Mouse (Mus musculus): Measurements from ENCODE around the gene Wwc1. TPM values are rescaled to one million over a fixed set of nuclear protein-coding genes. Genes with fewer than 3 reads are reported as not detected.
A peak's percentile ranks its signal among the peaks of the same experiment; 100 is the strongest.
"Not testable (repeated sequence)": the region's sequence is repeated elsewhere in the genome, so short reads cannot be mapped to it uniquely, and the experiment has no call there.

Wwc1 gene
- polyA plus RNA-seq, 1 experiment from 2014 or later, result 7.2 TPM

- not testable (repeated sequence) for H3K27ac ChIP-seq (ENCODE audit: low read depth, low read length); H3K27me3 ChIP-seq (ENCODE audit: control insufficient read depth, insufficient read depth, low read length); H3K9ac ChIP-seq (replicated peaks; ENCODE audit: low read depth, low read length); H3K36me3 ChIP-seq (ENCODE audit: control insufficient read depth, insufficient read depth, low read length); H3K4me3 ChIP-seq (ENCODE audit: low read depth, low read length); H3K4me1 ChIP-seq (ENCODE audit: control insufficient read depth, insufficient read depth, low read length); H3K9me3 ChIP-seq (ENCODE audit: control insufficient read depth, low read length); ATAC-seq (ENCODE audit: low read depth); H3K4me2 ChIP-seq (ENCODE audit: low read depth, low read length)
- 81% methylated on average over 4 of the region's 4 CpGs for WGBS
Measured at GRCm38 (mm10) chr11:35842560-35842959, 137.8 kb downstream of the Wwc1 start.

- ATAC-seq (ENCODE audit: low read depth), result no peak; the same call in 1 of the 2 replicates
Measured at GRCm38 (mm10) chr11:35841738-35842325, 138.5 kb downstream of the Wwc1 start.

GRCm38 (mm10) chr11:35840806-35841205 lies 139.5 kb downstream of the Wwc1 start:
- WGBS, result 91% methylated on average over 4 of the region's 4 CpGs
- H3K27me3 ChIP-seq (ENCODE audit: control insufficient read depth, insufficient read depth, low read length); H3K4me1 ChIP-seq (ENCODE audit: control insufficient read depth, insufficient read depth, low read length); H3K4me3 ChIP-seq (ENCODE audit: low read depth, low read length); H3K27ac ChIP-seq (ENCODE audit: low read depth, low read length); H3K9me3 ChIP-seq (ENCODE audit: control insufficient read depth, low read length); H3K36me3 ChIP-seq (ENCODE audit: control insufficient read depth, insufficient read depth, low read length); ATAC-seq (ENCODE audit: low read depth); H3K9ac ChIP-seq (replicated peaks; ENCODE audit: low read depth, low read length); H3K4me2 ChIP-seq (ENCODE audit: low read depth, low read length): not testable (repeated sequence)

More at GRCm38 (mm10) chr11:35841738-35842325, 138.5 kb downstream of the Wwc1 start:
- no peak overlapping the region for H3K9ac ChIP-seq (replicated peaks; ENCODE audit: low read depth, low read length)
- H3K27me3 ChIP-seq (ENCODE audit: control insufficient read depth, insufficient read depth, low read length), result no peaks in the 10 kb centered on the region
- H3K36me3 ChIP-seq (ENCODE audit: control insufficient read depth, insufficient read depth, low read length), result peaks cover 5% of the 10 kb centered on the region; the same call in 1 of the 2 replicates
- H3K4me3 ChIP-seq (ENCODE audit: low read depth, low read length), result no peak overlapping the region
- no peaks in the 10 kb centered on the region for H3K4me1 ChIP-seq (ENCODE audit: control insufficient read depth, insufficient read depth, low read length)
- H3K4me2 ChIP-seq (ENCODE audit: low read depth, low read length), result no peak overlapping the region
- no peak overlapping the region for H3K27ac ChIP-seq (ENCODE audit: low read depth, low read length)
- 75% methylated on average over 21 of the region's 21 CpGs for WGBS
- no peaks in the 10 kb centered on the region for H3K9me3 ChIP-seq (ENCODE audit: control insufficient read depth, low read length)

GRCm38 (mm10) chr11:35840282-35840681 lies 140.0 kb downstream of the Wwc1 start:
- no peak overlapping the region for H3K4me3 ChIP-seq (ENCODE audit: low read depth, low read length)
- no peak overlapping the region for H3K4me2 ChIP-seq (ENCODE audit: low read depth, low read length)
- H3K27ac ChIP-seq (ENCODE audit: low read depth, low read length), result no peak overlapping the region; the same call in 1 of the 2 replicates
- WGBS, result 80% methylated on average over 7 of the region's 7 CpGs
- H3K4me1 ChIP-seq (ENCODE audit: control insufficient read depth, insufficient read depth, low read length), result no peaks in the 10 kb centered on the region
- no peak for ATAC-seq (ENCODE audit: low read depth)
- no peaks in the 10 kb centered on the region for H3K9me3 ChIP-seq (ENCODE audit: control insufficient read depth, low read length)
- H3K36me3 ChIP-seq (ENCODE audit: control insufficient read depth, insufficient read depth, low read length), result peaks cover 5% of the 10 kb centered on the region; the same call in 1 of the 2 replicates
- H3K9ac ChIP-seq (replicated peaks; ENCODE audit: low read depth, low read length), result no peak overlapping the region
- no peaks in the 10 kb centered on the region for H3K27me3 ChIP-seq (ENCODE audit: control insufficient read depth, insufficient read depth, low read length)

GRCm38 (mm10) chr11:35838345-35839338 lies 141.7 kb downstream of the Wwc1 start:
- 7% methylated on average over 28 of the region's 28 CpGs for WGBS
- no peaks in the 10 kb centered on the region for H3K9me3 ChIP-seq (ENCODE audit: control insufficient read depth, low read length)
- ATAC-seq (ENCODE audit: low read depth), result peak; percentile 75
- H3K27me3 ChIP-seq (ENCODE audit: control insufficient read depth, insufficient read depth, low read length), result no peaks in the 10 kb centered on the region
- H3K4me2 ChIP-seq (ENCODE audit: low read depth, low read length), result peak overlapping the region; percentile 57
- peaks cover 2% of the 10 kb centered on the region; the same call in 1 of the 2 replicates for H3K4me1 ChIP-seq (ENCODE audit: control insufficient read depth, insufficient read depth, low read length)
- peaks cover 5% of the 10 kb centered on the region; the same call in 1 of the 2 replicates for H3K36me3 ChIP-seq (ENCODE audit: control insufficient read depth, insufficient read depth, low read length)
- H3K9ac ChIP-seq (replicated peaks; ENCODE audit: low read depth, low read length), result no peak overlapping the region
- peak overlapping the region; percentile 25 for H3K4me3 ChIP-seq (ENCODE audit: low read depth, low read length)
- peak overlapping the region; percentile 44; the same call in 1 of the 2 replicates for H3K27ac ChIP-seq (ENCODE audit: low read depth, low read length)

- Histone ChIP-seq H3K4me2 (ENCODE audit: low read depth, low read length) (no peak overlapping the region), H3K36me3 (ENCODE audit: control insufficient read depth, insufficient read depth, low read length) (peaks cover 5% of the 10 kb centered on the region; the same call in 1 of the 2 replicates), H3K9ac (replicated peaks; ENCODE audit: low read depth, low read length) (no peak overlapping the region), H3K27ac (ENCODE audit: low read depth, low read length) (no peak overlapping the region; the same call in 1 of the 2 replicates), H3K9me3 (ENCODE audit: control insufficient read depth, low read length) (no peaks in the 10 kb centered on the region), H3K4me3 (ENCODE audit: low read depth, low read length) (no peak overlapping the region), H3K4me1 (ENCODE audit: control insufficient read depth, insufficient read depth, low read length) (peaks cover 6% of the 10 kb centered on the region; the same call in 1 of the 2 replicates), H3K27me3 (ENCODE audit: control insufficient read depth, insufficient read depth, low read length) (no peaks in the 10 kb centered on the region)
- no peak for ATAC-seq (ENCODE audit: low read depth)
- WGBS, result 78% methylated on average over 5 of the region's 5 CpGs
Measured at GRCm38 (mm10) chr11:35837156-35838126, 142.9 kb downstream of the Wwc1 start.

GRCm38 (mm10) chr11:35834022-35834760 lies 146.1 kb downstream of the Wwc1 start, which contains the start of gene Rars:
TSS of gene Rars (minus strand) at chr11:35834506.
- Histone ChIP-seq H3K4me2 (ENCODE audit: low read depth, low read length) (peak within 1 kb of the TSS; percentile 82), H3K9me3 (ENCODE audit: control insufficient read depth, low read length) (no peaks in the 10 kb centered on the region), H3K27ac (ENCODE audit: low read depth, low read length) (no peak within 1 kb of the TSS), H3K36me3 (ENCODE audit: control insufficient read depth, insufficient read depth, low read length) (0 out of 2 replicates have a peak, but pooled peaks cover 3% of the 10 kb centered on the region), H3K27me3 (ENCODE audit: control insufficient read depth, insufficient read depth, low read length) (no peaks in the 10 kb centered on the region), H3K4me3 (ENCODE audit: low read depth, low read length) (peak within 1 kb of the TSS; percentile 93), H3K9ac (replicated peaks; ENCODE audit: low read depth, low read length) (peak within 1 kb of the TSS; percentile 73), H3K4me1 (ENCODE audit: control insufficient read depth, insufficient read depth, low read length) (peaks cover 6% of the 10 kb centered on the region; the same call in 1 of the 2 replicates)
- ATAC-seq (ENCODE audit: low read depth), result peak; percentile 81
- WGBS, result 2% methylated on average over 46 of the region's 46 CpGs

GRCm38 (mm10) chr11:35833270-35833669 lies 147.1 kb downstream of the Wwc1 start:
- 86% methylated on average over 6 of the region's 6 CpGs for WGBS
- no peaks in the 10 kb centered on the region for H3K9me3 ChIP-seq (ENCODE audit: control insufficient read depth, low read length)
- peak overlapping the region; percentile 82 for H3K4me2 ChIP-seq (ENCODE audit: low read depth, low read length)

More at GRCm38 (mm10) chr11:35833270-35833669, 147.1 kb downstream of the Wwc1 start:
- Histone ChIP-seq H3K4me1 (ENCODE audit: control insufficient read depth, insufficient read depth, low read length) (peaks cover 6% of the 10 kb centered on the region; the same call in 1 of the 2 replicates), H3K27ac (ENCODE audit: low read depth, low read length) (no peak overlapping the region), H3K36me3 (ENCODE audit: control insufficient read depth, insufficient read depth, low read length) (0 out of 2 replicates have a peak, but pooled peaks cover 8% of the 10 kb centered on the region), H3K4me3 (ENCODE audit: low read depth, low read length) (peak overlapping the region; percentile 93), H3K27me3 (ENCODE audit: control insufficient read depth, insufficient read depth, low read length) (no peaks in the 10 kb centered on the region), H3K9ac (replicated peaks; ENCODE audit: low read depth, low read length) (no peak overlapping the region)
- ATAC-seq (ENCODE audit: low read depth), result no peak

Data from neural tube, embryonic 14.5 days (tissue).